Mouse (Mus musculus): Measurements from ENCODE around the gene Frat2.

GRCm38 (mm10) chr19:41808104-41808634 lies 39.8 kb downstream of the Frat2 start:
- no peak for TF ChIP-seq CTCF (IDR thresholded peaks at IDR 0.05; ENCODE audit: low read depth)
- TF ChIP-seq EP300 (IDR thresholded peaks at IDR 0.05; ENCODE audit: low read depth) = no peak
